Mouse (Mus musculus) liver, embryonic 14.5 days (tissue): ENCODE measurements around the gene Dok3. TPM values are rescaled to one million over a fixed set of nuclear protein-coding genes. Genes with fewer than 3 reads are reported as not detected.

Experiments
- ATAC-seq: fragments of 200-750 bp; cut with Nextera tagmentation; 2 replicates; pipeline ENCODE4 v1.8.0; 2017; ENCODE audit warnings: moderate number of reproducible peaks, mild to moderate bottlenecking, moderate library complexity; ENCODE audit not compliant: insufficient read depth
- DNase-seq, 3 experiments: peaks; one replicate each; pipeline ENCODE4 v3.0.0-alpha.2; 2012 to 2013; ENCODE audit warnings: low read depth in 3 of 3, low spot score in 3 of 3
- H3K27ac ChIP-seq: fragments of 300-500 bp; sonication (generic); 2 replicates; pipeline ENCODE4 v1.5.1; 2014; ENCODE audit warnings: moderate library complexity, mild to moderate bottlenecking, control low read depth, inconsistent platforms
- H3K27me3 ChIP-seq: fragments of 300-500 bp; sonication (generic); 2 replicates; pipeline ENCODE4 v1.6.1; 2014; ENCODE audit warnings: mild to moderate bottlenecking, low read length, moderate library complexity; ENCODE audit not compliant: control insufficient read depth, insufficient read depth
- H3K36me3 ChIP-seq: fragments of 300-500 bp; sonication (generic); replicated peaks from 2 replicates; pipeline ENCODE4 v1.6.1; 2014; ENCODE audit warnings: low read depth; ENCODE audit not compliant: control insufficient read depth, insufficient read depth
- H3K4me1 ChIP-seq, 2 experiments: fragments of 200-500 bp in 1 of 2; fragments of 300-500 bp in 1 of 2; sonication (generic) in 1 of 2; replicated peaks; 2 replicates each; pipeline ENCODE4 v1.6.1; 2012 to 2014; ENCODE audit warnings: antibody characterized with exemption in 1 of 2, inconsistent platforms in 1 of 2, low read length in 1 of 2; ENCODE audit not compliant: control insufficient read depth in 2 of 2, insufficient read depth in 2 of 2
- H3K4me2 ChIP-seq: fragments of 300-500 bp; sonication (generic); 2 replicates; pipeline ENCODE4 v1.6.1; 2014; ENCODE audit warnings: low read depth, mild to moderate bottlenecking, control low read depth, moderate library complexity
- H3K4me3 ChIP-seq, 2 experiments: fragments of 200-500 bp in 1 of 2; fragments of 300-500 bp in 1 of 2; sonication (generic) in 1 of 2; 2 replicates each; pipeline ENCODE4 v1.5.1; 2012 to 2014; ENCODE audit warnings: low read depth in 2 of 2, low read length in 2 of 2, mild to moderate bottlenecking in 2 of 2, control low read depth in 1 of 2, inconsistent platforms in 1 of 2, moderate library complexity in 1 of 2; ENCODE audit not compliant: insufficient read depth in 1 of 2
- H3K9ac ChIP-seq: fragments of 300-500 bp; sonication (generic); replicated peaks from 2 replicates; pipeline ENCODE4 v1.6.1; 2014; ENCODE audit warnings: mild to moderate bottlenecking, control low read depth, moderate library complexity
- H3K9me3 ChIP-seq: fragments of 300-500 bp; sonication (generic); 2 replicates; pipeline ENCODE4 v1.6.1; 2016; ENCODE audit warnings: low read length, mixed read lengths; ENCODE audit not compliant: control insufficient read depth
- CTCF ChIP-seq: IDR thresholded peaks from 2 replicates; pipeline ENCODE4 v1.5.1; 2016; ENCODE audit warnings: antibody characterized with exemption, low read depth, control low read depth
- EP300 ChIP-seq: IDR thresholded peaks from 2 replicates; pipeline ENCODE4 v1.6.1; 2016; ENCODE audit warnings: antibody characterized with exemption, low read depth
- WGBS: fragments of 180-500 bp; shearing (Covaris S2); extraction: QIAGEN DNeasy Blood & Tissue Kit; methylation state at CpG from one replicate; pipeline ENCODE4 v1.1.7; 2014; ENCODE audit not compliant: insufficient replicate concordance; 5-methylcytosine and 5-hydroxymethylcytosine counted together
- polyA plus RNA-seq, 2 experiments: library from polyadenylated mRNA; depleted of rRNA in 1 of 2; stranded (reverse) in 1 of 2; unstranded in 1 of 2; fragments of >200 nt; fragmentation: Nextera tagmentation in 1 of 2; extraction: Ambion mirVana in 1 of 2; gene quantifications; 2 replicates each; pipeline versions ENCODE4 v1.2.1 to v1.2.3; 2012 to 2014

Gene Dok3
- polyA plus RNA-seq, 2 experiments: 2.9 to 4.7 TPM

GRCm38 (mm10) chr13:55549061-55549460, 20.0 kb upstream of the Dok3 start:
- Histone ChIP-seq H3K9me3 (no peaks in the 10 kb centered on the region), H3K4me3 (no peak overlapping the region)
- DNase-seq: no peak

GRCm38 (mm10) chr13:55548426-55548825, 19.3 kb upstream of the Dok3 start:
- Histone ChIP-seq H3K36me3 (no peaks in the 10 kb centered on the region; the same call in none of the 2 replicates), H3K9ac (no peak overlapping the region), H3K9me3 (no peaks in the 10 kb centered on the region), H3K27me3 (no peaks in the 10 kb centered on the region), H3K4me1 (peaks cover 4 to 13% of the 10 kb centered on the region in 2 experiments; a peak in 3 of 4 replicates), H3K27ac (no peak overlapping the region), H3K4me2 (no peak overlapping the region), H3K4me3 (no peak overlapping the region)
- TF ChIP-seq EP300: no peak
- no peak for TF ChIP-seq CTCF
- WGBS: 75% methylated on average over 5 of the region's 5 CpGs
- ATAC-seq (no peak), DNase-seq (no peak)

More at GRCm38 (mm10) chr13:55549061-55549460, 20.0 kb upstream of the Dok3 start:
- no peak for TF ChIP-seq CTCF
- no peak for TF ChIP-seq EP300
- peaks cover 4 to 13% of the 10 kb centered on the region in 2 experiments; a peak in 3 of 4 replicates for H3K4me1 ChIP-seq
- no peaks in the 10 kb centered on the region; the same call in none of the 2 replicates for H3K36me3 ChIP-seq
- H3K27ac ChIP-seq: no peak overlapping the region
- WGBS: 86% methylated on average over 15 of the region's 15 CpGs
- no peak overlapping the region for H3K9ac ChIP-seq
- no peak overlapping the region for H3K4me2 ChIP-seq
- no peak for ATAC-seq
- no peaks in the 10 kb centered on the region for H3K27me3 ChIP-seq

DNA sequence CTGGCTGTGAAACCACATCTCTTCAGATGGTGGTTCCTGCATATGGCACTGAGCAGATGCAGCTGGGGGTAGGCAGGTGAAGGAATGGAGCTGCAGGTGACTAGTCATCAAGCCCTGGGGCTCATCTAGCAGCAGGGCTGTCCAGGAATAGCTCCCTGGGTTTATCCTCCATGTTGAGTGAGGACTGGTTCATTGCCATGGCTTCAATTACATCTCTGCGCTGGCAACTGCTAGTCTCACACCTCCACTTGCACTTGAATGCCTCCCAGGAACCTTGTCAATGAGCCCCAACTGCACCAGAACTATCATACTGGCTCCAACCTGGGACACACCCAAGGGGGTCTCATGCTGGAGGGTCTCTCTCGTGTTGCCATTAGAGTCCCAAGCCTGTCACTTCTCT, 18.8 kb upstream of the Dok3 start:
- Histone ChIP-seq H3K4me3 (no peak overlapping the region), H3K27ac (no peak overlapping the region), H3K9ac (no peak overlapping the region), H3K4me2 (no peak overlapping the region), H3K9me3 (no peaks in the 10 kb centered on the region), H3K4me1 (peaks cover 4 to 13% of the 10 kb centered on the region in 2 experiments; a peak in 3 of 4 replicates), H3K36me3 (peaks cover 4% of the 10 kb centered on the region), H3K27me3 (no peaks in the 10 kb centered on the region)
- WGBS: 82% methylated on average over 2 of the region's 2 CpGs
- DNase-seq: no peak
- TF ChIP-seq CTCF (no peak), EP300 (no peak)
- ATAC-seq: no peak

DNA sequence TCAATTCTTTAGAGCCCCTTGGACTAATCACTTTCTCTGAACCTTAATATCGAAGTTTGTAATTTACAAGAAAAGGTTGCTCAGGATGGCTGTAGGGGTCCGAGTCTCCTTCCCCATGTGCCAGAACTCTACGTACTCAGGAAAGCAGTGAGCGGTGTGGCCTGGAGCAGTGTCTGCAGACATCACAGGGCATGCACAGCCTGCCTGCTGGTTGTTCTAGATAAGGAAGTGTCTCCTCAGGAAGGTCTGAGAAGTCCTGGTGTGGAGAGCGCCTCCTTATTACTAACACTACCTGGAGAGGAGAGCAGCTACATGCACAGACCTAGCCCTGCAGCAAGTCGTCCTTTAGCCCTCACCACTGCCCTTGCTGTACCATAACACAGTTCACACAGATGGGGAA, 15.7 kb upstream of the Dok3 start:
- no peaks in the 10 kb centered on the region for H3K9me3 ChIP-seq
- TF ChIP-seq EP300 (peak; percentile 54), CTCF (no peak)
- no peak overlapping the region for H3K27ac ChIP-seq
- WGBS: 25% methylated on average over 6 of the region's 6 CpGs
- H3K27me3 ChIP-seq: no peaks in the 10 kb centered on the region
- DNase-seq (peak in 2 of 3 experiments; percentile 45 to 47), ATAC-seq (peak; percentile 93)
- no peak overlapping the region for H3K4me3 ChIP-seq
- H3K4me2 ChIP-seq: peak overlapping the region; percentile 4
- peaks cover 4 to 18% of the 10 kb centered on the region in 2 experiments; a peak in 3 of 4 replicates for H3K4me1 ChIP-seq
- peaks cover 13% of the 10 kb centered on the region for H3K36me3 ChIP-seq
- H3K9ac ChIP-seq: no peak overlapping the region

- ATAC-seq: no peak
- 81% methylated on average over 8 of the region's 8 CpGs for WGBS
Measured at GRCm38 (mm10) chr13:55543447-55543846, 14.4 kb upstream of the Dok3 start.

More at GRCm38 (mm10) chr13:55543447-55543846, 14.4 kb upstream of the Dok3 start:
- Histone ChIP-seq H3K27me3 (no peaks in the 10 kb centered on the region), H3K4me3 (no peak overlapping the region), H3K4me2 (no peak overlapping the region), H3K4me1 (peaks cover 4 to 18% of the 10 kb centered on the region in 2 experiments; a peak in 3 of 4 replicates), H3K9me3 (no peaks in the 10 kb centered on the region), H3K9ac (no peak overlapping the region), H3K36me3 (peaks cover 19% of the 10 kb centered on the region), H3K27ac (no peak overlapping the region)
- TF ChIP-seq CTCF (no peak), EP300 (no peak)
- DNase-seq: no peak
